13 mouse cellular contexts compared by ENCODE assay signal in the genomic region with DNA sequence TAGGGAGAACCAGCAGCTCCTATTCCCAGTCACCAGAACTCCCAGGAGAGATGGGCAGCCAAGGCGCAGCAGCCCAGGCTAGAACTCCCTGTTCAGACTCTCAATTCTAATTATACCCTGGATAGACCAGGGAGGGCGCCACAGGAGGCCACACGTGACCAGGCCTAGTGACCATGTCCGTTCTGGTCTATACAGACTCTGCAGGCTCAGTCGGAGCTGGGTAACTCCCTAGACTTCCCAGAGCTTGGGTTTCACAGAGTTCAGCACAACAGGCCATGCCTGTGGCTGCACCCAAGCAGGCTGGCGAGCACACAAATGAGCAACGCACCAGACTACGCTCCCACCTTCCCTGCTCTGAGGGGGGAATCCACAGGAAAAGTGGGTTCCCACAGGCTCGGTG. TPM values are rescaled to one million over a fixed set of nuclear protein-coding genes. Genes with fewer than 3 reads are reported as not detected.
DNase-seq lines count a peak whose midpoint lies in the region; ATAC-seq lines count a peak whose summit lies in the region.
"Had no signal": no experiment of that assay in that cellular context is flagged by ENCODE, and none has a peak within 500 bp of the region (broad histone marks: within the 10 kb centered on the region; RNA-seq: fewer than 3 reads in every experiment).

No protein-coding gene starts in this region.

- H3K9ac ChIP-seq in forebrain, embryonic 11.5 days (ENCODE audit: low read length), result no peak overlapping the region
- H3K9ac ChIP-seq in hindbrain, embryonic 13.5 days, result 0 out of 2 replicates have a peak overlapping the region, but pooled peaks have one; percentile 19
- no peak overlapping the region for H3K9ac ChIP-seq in hindbrain, embryonic 16.5 days (ENCODE audit: low read depth, low read length)
- H3K9ac ChIP-seq in midbrain, embryonic 15.5 days, result no peak overlapping the region
- H3K9ac ChIP-seq in stomach, embryonic 16.5 days (ENCODE audit: low read length), result no peak overlapping the region
- H3K9ac ChIP-seq: liver, postnatal 0 days had no signal

- no peaks in the 10 kb centered on the region for H3K27me3 ChIP-seq in forebrain, embryonic 10.5 days (ENCODE audit: poor library complexity, severe bottlenecking)
- no peaks in the 10 kb centered on the region for H3K27me3 ChIP-seq in forebrain, embryonic 11.5 days (ENCODE audit: control insufficient read depth, insufficient read depth, low read length)
- H3K27me3 ChIP-seq in hindbrain, embryonic 13.5 days, result no peaks in the 10 kb centered on the region
- no peaks in the 10 kb centered on the region for H3K27me3 ChIP-seq in hindbrain, embryonic 16.5 days (replicated peaks; ENCODE audit: control insufficient read depth, insufficient read depth, low read length)
- no peaks in the 10 kb centered on the region for H3K27me3 ChIP-seq in midbrain, embryonic 15.5 days (replicated peaks)
- H3K27me3 ChIP-seq in midbrain, embryonic 10.5 days (ENCODE audit: low read depth, poor library complexity, severe bottlenecking), result no peaks in the 10 kb centered on the region
- H3K27me3 ChIP-seq in stomach, embryonic 16.5 days (ENCODE audit: control insufficient read depth, insufficient read depth, low read length), result no peaks in the 10 kb centered on the region

- no peaks in the 10 kb centered on the region; the same call in 1 of the 2 replicates for H3K4me1 ChIP-seq in forebrain, embryonic 10.5 days
- no peaks in the 10 kb centered on the region for H3K4me1 ChIP-seq in forebrain, embryonic 11.5 days (replicated peaks; ENCODE audit: control insufficient read depth, insufficient read depth, low read length)
- peaks cover 29% of the 10 kb centered on the region for H3K4me1 ChIP-seq in hindbrain, embryonic 13.5 days (replicated peaks)
- H3K4me1 ChIP-seq in hindbrain, embryonic 16.5 days (ENCODE audit: control insufficient read depth, insufficient read depth, low read depth, low read length), result peaks cover 8% of the 10 kb centered on the region
- peaks cover 14% of the 10 kb centered on the region for H3K4me1 ChIP-seq in midbrain, embryonic 15.5 days
- H3K4me1 ChIP-seq in midbrain, embryonic 10.5 days, result peaks cover 2% of the 10 kb centered on the region
- H3K4me1 ChIP-seq in stomach, embryonic 16.5 days (ENCODE audit: control insufficient read depth, insufficient read depth, low read length), result peaks cover 19% of the 10 kb centered on the region

- no peak overlapping the region for H3K4me2 ChIP-seq in forebrain, embryonic 11.5 days (ENCODE audit: low read depth, low read length, severe bottlenecking)
- no peak overlapping the region for H3K4me2 ChIP-seq in hindbrain, embryonic 13.5 days
- H3K4me2 ChIP-seq in hindbrain, embryonic 16.5 days (ENCODE audit: low read length), result no peak overlapping the region
- no peak overlapping the region for H3K4me2 ChIP-seq in midbrain, embryonic 15.5 days
- H3K4me2 ChIP-seq in stomach, embryonic 16.5 days (ENCODE audit: low read depth, low read length), result no peak overlapping the region

- no peak for ATAC-seq in forebrain, embryonic 11.5 days (replicated peaks; ENCODE audit: low FRiP score)
- no peak for ATAC-seq in hindbrain, embryonic 13.5 days (ENCODE audit: low FRiP score)
- no peak for ATAC-seq in hindbrain, embryonic 16.5 days
- ATAC-seq in midbrain, embryonic 15.5 days (replicated peaks), result peak; percentile 28; the same call in 1 of the 2 replicates
- no peak for ATAC-seq in stomach, embryonic 16.5 days (ENCODE audit: insufficient read depth, low FRiP score)
- ATAC-seq: liver, postnatal 0 days had no signal

- H3K27ac ChIP-seq in forebrain, embryonic 10.5 days, result peak overlapping the region; percentile 20; the same call in 1 of the 2 replicates
- H3K27ac ChIP-seq in forebrain, embryonic 11.5 days (ENCODE audit: low read depth, low read length), result no peak overlapping the region
- H3K27ac ChIP-seq in hindbrain, embryonic 13.5 days, result no peak overlapping the region
- H3K27ac ChIP-seq in hindbrain, embryonic 16.5 days (ENCODE audit: low read depth, low read length), result no peak overlapping the region
- H3K27ac ChIP-seq in midbrain, embryonic 15.5 days, result no peak overlapping the region
- H3K27ac ChIP-seq in midbrain, embryonic 10.5 days (replicated peaks), result no peak overlapping the region
- H3K27ac ChIP-seq in stomach, embryonic 16.5 days (ENCODE audit: low read length), result peak overlapping the region; percentile 21; the same call in 1 of the 2 replicates

- WGBS in forebrain, embryonic 10.5 days, result 75% methylated on average over 9 of the region's 9 CpGs
- WGBS in forebrain, embryonic 11.5 days, result 64% methylated on average over 9 of the region's 9 CpGs
- 69% methylated on average over 9 of the region's 9 CpGs for WGBS in hindbrain, embryonic 13.5 days
- 77% methylated on average over 9 of the region's 9 CpGs for WGBS in hindbrain, embryonic 16.5 days
- WGBS in midbrain, embryonic 15.5 days, result 71% methylated on average over 9 of the region's 9 CpGs
- whole genome bisulfite sequencing in midbrain, embryonic 10.5 days, result 77% methylated on average over 9 of the region's 9 CpGs
- WGBS in stomach, embryonic 16.5 days, result 74% methylated on average over 9 of the region's 9 CpGs

- H3K4me3 ChIP-seq in forebrain, embryonic 10.5 days, result no peak overlapping the region
- no peak overlapping the region for H3K4me3 ChIP-seq in forebrain, embryonic 11.5 days (ENCODE audit: low read depth, low read length)
- H3K4me3 ChIP-seq in hindbrain, embryonic 13.5 days, result no peak overlapping the region
- no peak overlapping the region for H3K4me3 ChIP-seq in hindbrain, embryonic 16.5 days (ENCODE audit: low read length)
- H3K4me3 ChIP-seq in midbrain, embryonic 15.5 days, result no peak overlapping the region
- H3K4me3 ChIP-seq in midbrain, embryonic 10.5 days, result no peak overlapping the region
- no peak overlapping the region for H3K4me3 ChIP-seq in stomach, embryonic 16.5 days (replicated peaks; ENCODE audit: low read length)

- H3K9me3 ChIP-seq in forebrain, embryonic 10.5 days, result peaks cover 10% of the 10 kb centered on the region; the same call in 1 of the 2 replicates
- peaks cover 3% of the 10 kb centered on the region; the same call in 1 of the 2 replicates for H3K9me3 ChIP-seq in forebrain, embryonic 11.5 days (ENCODE audit: control insufficient read depth, low read length)
- no peaks in the 10 kb centered on the region for H3K9me3 ChIP-seq in hindbrain, embryonic 13.5 days
- no peaks in the 10 kb centered on the region for H3K9me3 ChIP-seq in hindbrain, embryonic 16.5 days (ENCODE audit: control insufficient read depth, low read length)
- H3K9me3 ChIP-seq in midbrain, embryonic 15.5 days, result 0 out of 2 replicates have a peak, but pooled peaks cover 5% of the 10 kb centered on the region
- H3K9me3 ChIP-seq in midbrain, embryonic 10.5 days (replicated peaks), result peaks cover 9% of the 10 kb centered on the region; the same call in 1 of the 2 replicates
- H3K9me3 ChIP-seq in stomach, embryonic 16.5 days (replicated peaks; ENCODE audit: control insufficient read depth, low read length), result peaks cover 4% of the 10 kb centered on the region; the same call in 1 of the 2 replicates

- DNase-seq in forebrain, embryonic 10.5 days (ENCODE audit: extremely low spot score, low spot score), result no peak
- DNase-seq in forebrain, embryonic 11.5 days (ENCODE audit: low spot score), result no peak
- no peak for DNase-seq in midbrain, embryonic 10.5 days (ENCODE audit: low spot score)
- no peak for DNase-seq in urinary bladder, postnatal 25 days (ENCODE audit: low spot score)
- DNase-seq: cerebellum, postnatal 10 days; liver, postnatal 0 days; lung, postnatal 4 days; right cerebral cortex, adult 18-20 months; thymus, adult 18-20 months had no signal

- peaks cover 9% of the 10 kb centered on the region for H3K36me3 ChIP-seq in forebrain, embryonic 10.5 days (replicated peaks)
- H3K36me3 ChIP-seq in forebrain, embryonic 11.5 days (ENCODE audit: control insufficient read depth, insufficient read depth, low read length), result no peaks in the 10 kb centered on the region
- no peaks in the 10 kb centered on the region for H3K36me3 ChIP-seq in hindbrain, embryonic 13.5 days
- no peaks in the 10 kb centered on the region for H3K36me3 ChIP-seq in hindbrain, embryonic 16.5 days (ENCODE audit: control insufficient read depth, insufficient read depth, low read length)
- H3K36me3 ChIP-seq in midbrain, embryonic 15.5 days (replicated peaks), result no peaks in the 10 kb centered on the region
- peaks cover 6% of the 10 kb centered on the region; the same call in 1 of the 2 replicates for H3K36me3 ChIP-seq in midbrain, embryonic 10.5 days
- no peaks in the 10 kb centered on the region for H3K36me3 ChIP-seq in stomach, embryonic 16.5 days (ENCODE audit: control insufficient read depth, insufficient read depth, low read length)

RNA-seq across cellular contexts. Expression of gene Chga, which starts 39.9 kb away (rescaled TPM):
- polyA plus RNA-seq in forebrain, embryonic 10.5 days (2016; fragmentation: Nextera tagmentation; extraction: Ambion mirVana), result 6.7 and 9.2 TPM in 2 replicates
- polyA plus RNA-seq in forebrain, embryonic 11.5 days (2014; fragmentation: Nextera tagmentation; extraction: Ambion mirVana), result 16.7 and 18.1 TPM in 2 replicates
- 96.0 and 102 TPM in 2 replicates for polyA plus RNA-seq in hindbrain, embryonic 13.5 days (2015; fragmentation: Nextera tagmentation; extraction: Ambion mirVana)
- 198 and 224 TPM in 2 replicates for polyA plus RNA-seq in hindbrain, embryonic 16.5 days (2015; fragmentation: Nextera tagmentation; extraction: Ambion mirVana)
- polyA plus RNA-seq in midbrain, embryonic 15.5 days (2015; fragmentation: Nextera tagmentation; extraction: Ambion mirVana), result 152 and 155 TPM in 2 replicates
- 14.5 and 23.7 TPM in 2 replicates for polyA plus RNA-seq in midbrain, embryonic 10.5 days (2016; fragmentation: Nextera tagmentation; extraction: Ambion mirVana)
- polyA plus RNA-seq in stomach, embryonic 16.5 days (2015; fragmentation: Nextera tagmentation; extraction: Ambion mirVana), result 15.8 and 17.5 TPM in 2 replicates

Comparison
In these comparisons a context has a peak if more than half of its experiments do, and no peak if none do; other contexts are left out.
1. H3K27ac ChIP-seq: peak in forebrain, embryonic 10.5 days (single experiment) and stomach, embryonic 16.5 days (single experiment); none in forebrain, embryonic 11.5 days (single experiment), hindbrain, embryonic 13.5 days (single experiment), hindbrain, embryonic 16.5 days (single experiment), midbrain, embryonic 15.5 days (single experiment) and midbrain, embryonic 10.5 days (single experiment).